8 mouse cellular contexts compared by ENCODE assay signal in genomic region chr3:101923843-101924740, GRCm38 (mm10). TPM values are rescaled to one million over a fixed set of nuclear protein-coding genes. Genes with fewer than 3 reads are reported as not detected.
DNase-seq lines count a peak whose midpoint lies in the region; ATAC-seq and TF ChIP-seq lines count a peak whose summit lies in the region.

Gene Slc22a15, minus strand, starts transcription at chr3:101924453.

- peaks cover 6% of the 10 kb centered on the region; the same call in 1 of the 2 replicates for H3K4me1 ChIP-seq in forebrain, embryonic 14.5 days (ENCODE audit: control insufficient read depth, insufficient read depth, low read length)
- 0 out of 2 replicates have a peak, but pooled peaks cover 4% of the 10 kb centered on the region for H3K4me1 ChIP-seq in lung, postnatal 0 days (ENCODE audit: insufficient read depth, low read depth, low read length)

- TF ChIP-seq EP300 in lung, postnatal 0 days (IDR thresholded peaks at IDR 0.05), result no peak

- ATAC-seq in CD4-positive, CD25-positive, alpha-beta regulatory T cell, adult 4 months, result peak; percentile 76
- ATAC-seq in forebrain, embryonic 14.5 days, result peak; percentile 86
- peak; percentile 87 for ATAC-seq in lung, postnatal 0 days

- H3K36me3 ChIP-seq in forebrain, embryonic 14.5 days (ENCODE audit: control insufficient read depth, insufficient read depth, low read length), result no peaks in the 10 kb centered on the region
- H3K36me3 ChIP-seq in lung, postnatal 0 days (ENCODE audit: insufficient read depth, low read length), result no peaks in the 10 kb centered on the region

- peak; percentile 73 for DNase-seq in brain, embryonic 14.5 days (ENCODE audit: low read depth)
- peak; percentile 60 for DNase-seq in forebrain, embryonic 14.5 days (ENCODE audit: low spot score)
- peak; percentile 80 to 81 for DNase-seq in heart, postnatal 14 days
- DNase-seq in layer of hippocampus, adult 18-20 months (ENCODE audit: low spot score in 2 of 2), result peak; percentile 16 to 49
- DNase-seq in lung, postnatal 0 days (ENCODE audit: low spot score), result peak; percentile 84
- DNase-seq in ovary, adult 18-20 months (ENCODE audit: low spot score), result peak; percentile 17
- peak; percentile 72 for DNase-seq in thymus, postnatal 0 days (ENCODE audit: low spot score)

- 0 out of 2 replicates have a peak, but pooled peaks have one; percentile 30 for TF ChIP-seq POLR2A in brain, embryonic 14.5 days (IDR thresholded peaks at IDR 0.05; ENCODE audit: borderline replicate concordance, extremely low read depth, insufficient read depth, insufficient read length, poor library complexity, severe bottlenecking)

- H3K9ac ChIP-seq in forebrain, embryonic 14.5 days (ENCODE audit: low read length), result peak within 1 kb of the TSS; percentile 96
- H3K9ac ChIP-seq in lung, postnatal 0 days (replicated peaks; ENCODE audit: low read depth), result peak within 1 kb of the TSS; percentile 91

- WGBS in forebrain, embryonic 14.5 days, result under 1% methylated on average over 87 of the region's 92 CpGs
- WGBS in lung, postnatal 0 days, result 2% methylated on average over 59 of the region's 92 CpGs

- H3K4me2 ChIP-seq in forebrain, embryonic 14.5 days (ENCODE audit: low read length), result peak within 1 kb of the TSS; percentile 78
- H3K4me2 ChIP-seq in lung, postnatal 0 days (replicated peaks; ENCODE audit: low read depth, low read length), result peak within 1 kb of the TSS; percentile 94

- intact Hi-C loops in heart, postnatal 14 days (cut with DNase I), result loop anchor here (10.0 kb wide), 1 partner anchor 319 kb away; the partner anchor contains the start of gene Atp1a1

- H3K9me3 ChIP-seq in forebrain, embryonic 14.5 days (replicated peaks; ENCODE audit: control insufficient read depth, low read length), result no peaks in the 10 kb centered on the region
- H3K9me3 ChIP-seq in lung, postnatal 0 days (ENCODE audit: low read length), result no peaks in the 10 kb centered on the region

- peak within 1 kb of the TSS; percentile 94 for H3K27ac ChIP-seq in forebrain, embryonic 14.5 days (ENCODE audit: low read depth, low read length)
- H3K27ac ChIP-seq in lung, postnatal 0 days (ENCODE audit: low read length), result peak within 1 kb of the TSS; percentile 92

- peak within 1 kb of the TSS; percentile 80 for H3K4me3 ChIP-seq in forebrain, embryonic 14.5 days (ENCODE audit: low read depth, low read length)
- H3K4me3 ChIP-seq in lung, postnatal 0 days (ENCODE audit: low read depth, low read length), result peak within 1 kb of the TSS; percentile 82

- H3K27me3 ChIP-seq in forebrain, embryonic 14.5 days (replicated peaks; ENCODE audit: control insufficient read depth, insufficient read depth, low read length), result no peaks in the 10 kb centered on the region
- no peaks in the 10 kb centered on the region for H3K27me3 ChIP-seq in lung, postnatal 0 days (replicated peaks; ENCODE audit: insufficient read depth, low read length)

- no peak for TF ChIP-seq CTCF in brain, embryonic 14.5 days (IDR thresholded peaks at IDR 0.05; ENCODE audit: borderline replicate concordance, extremely low read depth, insufficient read depth, insufficient read length)
- TF ChIP-seq CTCF in lung, postnatal 0 days (IDR thresholded peaks at IDR 0.05), result peak; percentile 20; the same call in 1 of the 2 replicates

RNA-seq across cellular contexts. Expression of gene Slc22a15, which starts in this region (rescaled TPM):
- polyA plus RNA-seq in CD4-positive, CD25-positive, alpha-beta regulatory T cell, adult 4 months (2017; shearing (Covaris generic)), result 1 to 10 TPM; 5.2 to 8.1 TPM
- polyA plus RNA-seq in brain, embryonic 14.5 days (2012; rRNA removed), result 11.5 and 15.9 TPM in 2 replicates
- 4.0 and 4.4 TPM in 2 replicates for polyA plus RNA-seq in forebrain, embryonic 14.5 days (2014; fragmentation: Nextera tagmentation; extraction: Ambion mirVana)
- 1 to 10 TPM; 2.9 to 3.4 TPM for total RNA-seq in heart, postnatal 14 days (2021)
- total RNA-seq in layer of hippocampus, adult 18-20 months (2021), result 1 to 10 TPM; 9.0 to 9.2 TPM
- polyA plus RNA-seq in lung, postnatal 0 days (2015; fragmentation: Nextera tagmentation; extraction: Ambion mirVana), result 4.2 and 4.5 TPM in 2 replicates
- 6.0 and 6.2 TPM in 2 replicates for polyA plus RNA-seq in thymus, postnatal 0 days (2015; fragmentation: Nextera tagmentation; extraction: Ambion mirVana)

Comparison
In these comparisons a context has a peak if more than half of its experiments do, and no peak if none do; other contexts are left out.
1. Peak in every context shown above with its lines: DNase-seq, ATAC-seq, H3K4me3 ChIP-seq and H3K27ac ChIP-seq.
2. DNase-seq: peak in every context shown above with its lines; median percentile 84 in lung, postnatal 0 days; 80 in heart, postnatal 14 days; 73 in brain, embryonic 14.5 days; 72 in thymus, postnatal 0 days; 60 in forebrain, embryonic 14.5 days; 32 in layer of hippocampus, adult 18-20 months; 17 in ovary, adult 18-20 months.